Mouse (Mus musculus) thymus, postnatal 0 days (tissue): Measurements from ENCODE around the gene Spib. TPM values are rescaled to one million over a fixed set of nuclear protein-coding genes. Genes with fewer than 3 reads are reported as not detected.

Source experiments
- DNase-seq: peaks from one replicate; pipeline ENCODE4 v3.0.0-alpha.2; 2015; ENCODE audit warnings: low spot score
- polyA plus RNA-seq: library from polyadenylated mRNA; unstranded; fragments of >200 nt; fragmentation: Nextera tagmentation; extraction: Ambion mirVana; gene quantifications from 2 replicates; pipeline ENCODE4 v1.2.1, GENCODE M21; 2015

Spib gene
- polyA plus RNA-seq, 1 experiment from 2014 or later, result 16.3 TPM

GRCm38 (mm10) chr7:44527483-44528398 lies 4.1 kb downstream of the Spib start:
- peak; percentile 90 for DNase-seq

DNA sequence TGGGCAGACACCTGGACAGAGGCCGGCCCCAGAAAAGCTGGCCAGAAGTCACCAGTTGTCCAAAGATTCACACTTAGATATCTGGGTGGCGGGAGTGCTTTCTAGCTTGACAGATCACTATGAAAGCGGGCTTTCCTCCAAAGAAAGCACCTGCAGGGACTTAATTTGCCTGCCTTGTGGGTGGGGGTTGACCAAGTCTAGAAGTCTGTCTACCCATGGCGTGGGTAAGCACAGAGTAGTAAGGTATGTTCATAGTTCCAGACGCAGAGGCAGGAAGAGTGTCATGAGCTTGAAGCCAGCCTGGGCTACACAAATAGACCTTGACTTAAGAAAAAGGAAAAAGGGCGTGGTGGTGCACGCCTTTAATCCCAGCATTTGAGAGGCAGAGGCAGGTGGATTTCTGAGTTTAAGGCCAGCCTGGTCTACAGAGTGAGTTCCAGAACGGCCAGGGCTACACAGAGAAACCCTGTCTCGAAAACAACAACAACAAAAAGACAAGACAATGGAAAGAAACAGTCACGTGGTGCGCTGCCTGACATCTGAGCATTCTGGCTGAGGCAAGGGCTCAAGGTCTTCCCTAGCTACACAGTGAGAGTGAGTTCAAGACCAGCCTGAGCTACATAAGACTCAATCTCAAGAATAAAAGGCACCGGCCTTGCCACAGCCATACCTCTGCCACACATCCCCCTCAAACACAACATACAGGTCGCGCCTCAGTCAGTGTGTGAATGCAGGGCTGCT lies 5.3 kb downstream of the Spib start:
- no peak for DNase-seq

DNA sequence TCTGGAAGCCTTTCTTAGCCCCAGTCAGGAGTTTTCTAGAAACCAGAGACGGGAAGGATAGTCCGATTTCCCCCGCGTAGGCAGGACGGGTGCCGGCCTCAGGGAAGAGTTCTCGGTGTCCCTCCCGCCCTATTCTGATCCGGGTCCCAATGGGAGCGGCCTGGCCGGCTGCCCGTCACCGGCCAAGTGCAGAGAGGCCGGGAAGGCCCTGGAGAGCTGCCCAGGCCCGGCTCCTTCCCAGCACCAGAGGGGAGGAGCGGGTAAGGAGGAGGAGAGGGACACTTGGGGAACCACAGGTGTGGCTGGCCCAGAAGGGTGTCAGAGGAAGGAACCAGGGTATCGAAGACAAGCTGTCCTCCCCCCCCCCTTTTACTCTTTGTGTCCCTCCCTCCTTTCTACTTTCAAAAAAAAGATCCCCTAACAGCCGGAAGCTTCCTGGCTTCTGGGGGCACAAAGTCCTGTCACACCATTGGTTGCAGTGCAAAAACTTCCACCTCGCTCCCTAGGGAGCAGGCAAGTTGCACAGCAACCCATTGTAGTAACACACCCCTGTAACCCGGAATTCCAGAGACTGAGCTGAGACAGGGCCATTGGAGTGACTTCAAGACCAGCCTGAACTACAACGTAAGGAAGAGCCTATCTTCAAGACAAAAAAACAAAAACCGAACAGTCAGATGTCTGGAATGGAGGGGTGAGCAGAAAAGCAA lies 6.6 kb downstream of the Spib start:
- DNase-seq, result peak; percentile 8

DNA sequence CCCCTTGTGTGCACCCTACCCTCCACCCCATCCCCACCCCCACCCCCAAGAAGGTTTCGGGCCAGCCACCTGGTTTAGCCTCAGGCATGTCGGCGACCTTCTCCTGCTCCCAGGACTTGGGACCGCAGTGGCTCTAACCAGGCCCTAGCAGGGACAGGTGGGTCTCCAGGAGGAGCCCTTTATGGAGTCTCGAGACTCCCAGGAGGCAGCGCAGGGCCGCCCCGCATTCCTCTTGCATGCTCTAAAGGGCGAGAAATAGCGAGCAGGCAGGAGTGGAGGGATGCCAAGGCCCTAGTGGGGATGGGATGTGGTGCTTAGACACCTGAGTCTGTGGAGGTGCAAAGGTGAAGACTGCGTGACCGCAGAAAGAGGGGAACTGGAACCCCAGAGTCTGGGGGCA lies 7.4 kb downstream of the Spib start, which contains the start of gene Mybpc2:
TSS of gene Mybpc2 (minus strand) at position 155 of the 400 bp plus-strand sequence.
- DNase-seq, result no peak

DNA sequence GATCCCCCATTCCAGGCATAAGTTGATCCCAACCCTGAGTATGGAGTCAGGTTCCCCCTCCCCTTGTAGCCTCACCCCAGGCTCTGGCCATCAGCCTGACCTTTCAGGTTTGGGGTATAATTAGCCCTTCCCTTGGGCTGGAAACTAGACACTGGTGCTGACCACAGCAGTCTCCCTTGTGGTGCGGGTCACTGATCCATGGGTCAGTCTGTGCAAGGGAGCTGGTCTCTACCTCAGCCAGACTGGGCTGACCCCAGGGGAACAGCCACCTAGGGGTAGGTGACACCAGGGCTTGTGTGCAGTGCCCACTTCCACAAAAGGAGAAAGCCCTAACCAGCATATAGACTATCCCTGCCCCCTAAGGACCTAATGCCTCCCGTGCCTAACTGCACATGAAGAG lies 8.8 kb downstream of the Spib start:
- DNase-seq, result no peak

GRCm38 (mm10) chr7:44521710-44522109 lies 10.2 kb downstream of the Spib start:
- peak; percentile 84 for DNase-seq

DNA sequence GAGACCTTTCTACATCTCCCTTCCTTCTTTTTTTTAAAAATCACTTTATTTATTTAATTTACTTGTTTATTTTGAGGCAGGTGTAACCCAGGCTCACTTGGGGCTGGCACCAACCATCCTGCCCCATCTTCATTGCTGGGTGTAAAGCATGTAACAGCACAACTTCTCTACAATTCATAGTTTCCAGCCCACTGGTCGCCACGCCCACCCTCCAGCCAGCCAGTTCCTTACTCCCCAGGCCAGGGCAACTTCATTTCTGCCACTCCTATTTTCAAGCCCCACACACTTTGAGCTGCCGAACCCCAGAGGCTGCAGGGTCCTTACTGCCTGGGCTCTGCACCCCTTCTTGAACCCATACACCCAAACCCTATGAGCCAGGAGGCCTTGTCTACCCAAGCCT lies 10.9 kb downstream of the Spib start:
- DNase-seq, result no peak

- no peak for DNase-seq
Measured at GRCm38 (mm10) chr7:44519240-44519913, 12.5 kb downstream of the Spib start.

DNA sequence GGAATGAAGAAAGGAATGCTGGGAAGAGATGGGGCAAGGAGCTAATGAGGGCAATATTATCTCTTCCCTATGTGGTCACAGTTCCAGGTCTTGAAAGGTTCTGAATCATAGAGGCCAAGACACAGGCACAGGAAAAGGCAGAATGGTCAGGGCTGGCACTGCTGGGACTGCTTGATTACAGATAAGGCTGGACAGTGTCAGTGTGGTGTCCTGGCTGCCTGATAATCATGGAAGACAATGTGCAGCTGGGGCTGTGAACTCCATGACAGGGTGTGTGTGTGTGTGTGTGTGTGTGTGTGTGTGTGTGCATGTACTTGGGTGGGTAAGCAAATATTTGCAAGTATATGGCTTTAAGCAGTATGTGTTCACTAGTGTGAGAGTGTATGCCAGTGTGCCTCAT lies 24.4 kb downstream of the Spib start:
- no peak for DNase-seq

DNA sequence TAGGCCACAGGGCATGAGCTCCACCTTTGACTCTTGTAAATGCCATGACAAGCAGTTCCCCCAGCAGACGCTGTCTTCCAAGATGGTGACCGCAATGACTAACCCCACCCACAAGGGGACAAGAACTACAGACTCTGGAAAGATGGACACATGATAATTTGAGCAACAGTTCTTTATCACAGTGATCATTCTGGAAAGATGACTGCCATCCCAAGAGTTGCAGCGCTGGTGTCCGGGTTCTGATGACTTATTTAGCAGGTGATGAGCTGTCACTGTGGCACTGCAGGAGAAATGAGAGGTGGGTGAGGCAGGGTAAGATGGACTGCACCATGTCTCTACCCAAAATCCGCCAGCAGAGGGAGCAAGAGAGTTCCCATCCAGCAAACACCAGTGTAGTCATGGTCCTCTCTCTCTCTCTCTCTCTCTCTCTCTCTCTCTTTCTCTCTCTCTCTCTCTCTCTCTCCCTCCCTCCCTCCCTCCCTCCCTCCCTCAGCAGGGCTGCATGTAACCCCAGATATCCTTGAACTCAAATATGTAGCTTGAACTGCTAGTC lies 30.2 kb downstream of the Spib start:
- DNase-seq, result peak; percentile 79

DNA sequence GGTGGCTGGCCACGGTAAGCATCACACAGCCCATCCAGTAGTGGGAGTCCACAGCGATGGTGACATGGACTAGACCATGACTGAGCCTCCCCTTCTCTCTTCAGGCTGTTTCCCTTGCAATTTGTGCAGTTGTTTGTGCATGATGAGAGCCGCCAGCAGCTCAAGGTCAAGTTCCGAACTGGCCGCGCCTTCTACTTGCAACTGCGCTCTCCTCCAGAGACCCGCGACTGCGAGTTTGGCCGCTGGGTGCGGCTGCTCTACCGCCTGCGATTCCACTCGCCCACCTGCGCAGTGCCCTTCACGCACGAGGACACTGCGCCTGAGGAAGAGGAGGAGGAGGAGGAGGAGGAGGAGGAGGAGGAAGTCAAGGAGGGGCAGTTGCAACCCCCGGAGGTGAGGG lies 31.8 kb downstream of the Spib start:
- DNase-seq, result no peak

GRCm38 (mm10) chr7:44498922-44499321 lies 32.9 kb downstream of the Spib start:
- DNase-seq, result no peak

GRCm38 (mm10) chr7:44497361-44498055 lies 34.4 kb downstream of the Spib start:
- no peak for DNase-seq

- no peak for DNase-seq
Measured at GRCm38 (mm10) chr7:44496771-44497109, 35.1 kb downstream of the Spib start.

DNA sequence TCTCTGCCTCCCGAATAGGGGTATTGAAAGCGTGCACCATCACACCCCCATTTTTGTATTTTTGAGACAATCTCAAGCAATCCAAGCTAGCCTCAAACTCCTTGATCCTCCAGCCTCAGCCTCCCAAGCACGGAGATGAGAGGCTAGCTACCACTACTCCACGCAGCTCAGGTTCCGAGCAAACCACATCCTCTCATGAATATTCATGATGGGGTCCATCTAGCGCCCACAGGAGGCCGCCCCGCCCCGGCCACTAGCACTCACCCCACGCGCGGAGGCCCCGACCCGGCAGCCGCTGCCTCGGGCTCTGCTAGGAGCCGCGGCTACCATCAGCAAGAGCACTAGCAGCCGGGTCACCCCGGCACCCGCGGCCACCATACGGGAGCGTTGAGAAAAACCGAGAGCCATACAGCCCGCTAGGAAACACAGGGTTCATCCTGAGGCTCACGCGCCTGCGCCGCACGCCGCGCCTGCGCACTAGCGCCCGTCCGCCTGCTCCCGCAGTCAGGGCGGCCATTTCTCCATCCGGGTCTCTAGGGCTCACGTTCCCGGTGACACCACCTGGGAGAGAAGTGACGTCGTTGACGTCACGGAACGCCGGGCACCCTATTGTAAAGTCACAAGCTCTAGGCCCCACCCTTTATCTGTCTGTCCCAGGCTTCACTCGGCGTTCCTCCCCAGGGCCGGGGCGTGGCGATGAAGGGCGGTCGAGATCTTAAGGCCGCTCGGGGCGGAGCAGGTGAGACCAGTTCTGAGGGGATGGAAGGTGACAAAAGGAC lies 35.7 kb downstream of the Spib start, which contains the start of the genes Emc10 and Fam71e1:
TSS of gene Emc10 (minus strand) at position 538 of the 779 bp plus-strand sequence.
TSS of gene Fam71e1 (plus strand) at position 590 of the 779 bp plus-strand sequence.
- peak; percentile 99 for DNase-seq

DNA sequence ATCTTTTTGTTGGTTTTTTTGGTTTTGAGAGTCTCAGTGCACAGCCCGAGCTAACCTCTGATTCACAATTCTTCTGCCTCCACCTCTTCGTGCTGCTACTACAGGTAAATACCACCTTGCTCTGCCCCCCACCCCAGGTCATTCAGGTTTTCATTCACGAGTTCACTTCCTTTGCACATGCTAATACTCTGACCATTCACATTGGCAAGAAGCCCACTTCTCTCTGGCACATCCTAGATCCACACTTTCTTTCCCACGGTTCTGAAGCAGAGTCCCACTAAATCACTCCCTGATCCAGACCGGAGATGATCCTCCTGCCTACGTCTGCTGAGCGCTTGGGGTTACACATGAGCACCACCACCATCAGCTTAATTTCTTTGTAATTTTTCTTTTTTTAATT lies 36.8 kb downstream of the Spib start:
- DNase-seq, result no peak

DNA sequence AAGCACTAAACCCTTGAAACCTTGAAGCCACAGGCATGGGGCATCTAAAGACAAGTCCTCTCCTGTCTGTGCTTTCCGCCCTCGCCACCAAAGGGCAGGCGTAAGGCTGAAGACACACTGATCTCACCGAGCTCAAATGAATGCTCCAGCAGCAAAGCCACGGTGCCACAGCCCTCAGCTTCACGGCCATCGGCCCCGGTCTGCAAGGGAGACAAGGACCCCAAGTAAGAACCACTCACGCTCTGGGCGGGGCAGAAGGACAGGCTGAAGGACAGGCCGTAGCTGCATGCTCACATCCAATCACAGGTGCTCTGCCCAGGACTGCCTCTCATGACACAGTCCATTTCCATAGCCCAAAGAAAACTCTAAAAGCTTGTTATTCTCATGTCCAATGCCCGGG lies 37.2 kb downstream of the Spib start:
- DNase-seq, result no peak

DNA sequence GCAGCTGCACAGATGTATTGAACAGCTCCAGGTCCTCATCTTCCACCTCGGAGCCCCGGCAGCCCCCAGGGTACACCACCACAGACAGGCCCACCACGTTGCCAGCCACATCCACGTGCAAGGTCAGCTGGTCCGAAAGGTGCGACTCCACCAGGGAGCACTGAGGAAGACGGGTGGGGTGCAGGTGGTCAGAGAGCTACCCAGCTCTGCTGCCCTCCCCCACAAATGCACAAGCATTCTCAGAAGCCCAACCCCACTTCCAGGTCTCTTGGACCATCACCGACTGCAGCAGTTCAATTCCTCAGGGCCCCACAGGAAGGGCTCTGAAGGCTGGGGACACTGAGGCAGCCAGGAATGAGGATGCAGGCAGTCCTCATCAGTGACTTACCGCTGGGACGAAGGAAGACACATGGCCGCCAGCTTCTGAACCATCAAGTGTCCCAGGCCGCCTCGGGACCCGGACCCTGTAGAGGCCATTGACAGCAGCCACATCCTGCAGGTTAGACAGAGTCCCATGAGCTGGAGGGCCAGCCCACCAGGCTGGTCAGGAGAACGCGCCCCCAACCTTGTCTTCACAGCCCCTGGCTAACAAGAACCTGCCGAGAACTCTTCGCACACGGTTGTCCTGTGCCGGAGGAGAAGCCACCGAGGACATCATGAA lies 39.6 kb downstream of the Spib start:
- DNase-seq, result no peak

DNA sequence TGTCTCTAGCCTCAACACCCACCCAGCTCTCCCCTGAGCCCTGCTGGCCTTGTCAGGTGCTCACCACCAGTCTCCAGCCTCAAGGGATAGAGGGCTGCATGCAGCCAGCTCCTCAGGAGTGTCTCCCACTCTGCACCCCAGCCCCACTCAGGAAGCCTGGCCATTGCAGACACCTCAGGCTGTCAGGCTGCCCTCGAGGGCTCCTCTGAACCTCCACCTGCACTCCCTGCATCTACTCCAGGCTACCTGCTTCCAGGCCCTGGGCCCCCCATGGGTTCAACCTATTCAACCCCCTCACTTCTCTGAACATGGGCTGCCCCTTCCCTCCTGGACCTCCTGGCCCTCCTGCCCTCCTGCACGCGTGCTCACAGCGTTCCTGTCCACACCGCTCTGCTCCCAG lies 40.5 kb downstream of the Spib start:
- no peak for DNase-seq
